Mouse (Mus musculus) liver, adult 2 months (tissue): ENCODE measurements around the gene Shank2.

Experiments used
- CTCF ChIP-seq: fragments of 200-500 bp; IDR thresholded peaks from 2 replicates; pipeline ENCODE4 v1.5.1; 2011; ENCODE audit warnings: low read depth, low read length, control low read depth
- POLR2A ChIP-seq: fragments of 200-500 bp; IDR thresholded peaks from 2 replicates; pipeline ENCODE4 v1.6.1; 2011; ENCODE audit warnings: low read length, control low read depth; ENCODE audit not compliant: insufficient read depth; ENCODE audit errors: extremely low read depth

DNA sequence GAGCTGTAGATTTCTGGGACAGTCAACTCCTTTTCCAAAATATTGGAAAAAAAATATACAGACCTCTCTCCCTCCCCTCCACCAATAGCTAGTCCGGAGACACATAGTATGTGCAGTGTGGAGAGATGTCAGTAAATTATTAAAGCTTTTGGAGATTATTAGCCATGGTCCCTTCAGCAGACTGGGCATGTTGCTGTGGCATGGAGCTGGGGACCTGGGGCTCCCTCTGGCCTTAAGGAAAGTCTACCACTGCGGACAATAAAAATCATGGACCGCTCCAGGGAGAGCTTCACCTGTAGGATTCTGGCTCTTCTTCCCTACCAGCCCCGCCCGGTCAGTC is 24.3 kb upstream of the Shank2 start:
- TF ChIP-seq POLR2A (no peak), CTCF (no peak)
